Mouse (Mus musculus): ENCODE results near the gene Sumf2.

DNA sequence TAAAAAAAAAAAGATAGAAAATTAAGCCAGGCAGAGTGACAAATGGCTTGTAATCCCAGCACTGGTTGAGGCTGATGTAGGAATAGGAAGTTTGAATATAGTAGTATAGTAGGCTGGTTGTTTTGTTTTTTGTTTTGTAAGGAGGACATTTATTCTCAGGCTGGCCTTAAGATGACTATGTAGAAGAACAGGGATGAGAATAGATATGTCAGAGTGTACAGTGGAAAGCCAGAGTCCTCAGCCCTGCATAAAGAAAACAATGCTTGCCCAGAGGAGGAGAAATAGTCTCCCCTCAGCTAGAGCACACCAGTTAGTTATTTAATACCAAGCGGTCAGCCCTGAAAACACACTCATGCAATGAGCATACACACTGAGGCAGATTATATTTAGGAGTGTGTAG, 51.7 kb downstream of the Sumf2 start, which contains the start of gene Phkg1:
- TF ChIP-seq CTCF (IDR thresholded peaks at IDR 0.05; ENCODE audit: low read depth, low read length): no peak
- TF ChIP-seq POLR2A (IDR thresholded peaks at IDR 0.05; ENCODE audit: borderline replicate concordance, low read depth, low read length): no peak

Data from bone marrow macrophage, adult 2 months (primary cell).